Mouse (Mus musculus): Measurements from ENCODE around the gene Dag1. TPM values are rescaled to one million over a fixed set of nuclear protein-coding genes. Genes with fewer than 3 reads are reported as not detected.
"Not testable (repeated sequence)": the region's sequence is repeated elsewhere in the genome, so short reads cannot be mapped to it uniquely, and the experiment has no call there.

The Dag1 gene
- polyA plus RNA-seq, 1 experiment from 2014 or later = 170 TPM

DNA sequence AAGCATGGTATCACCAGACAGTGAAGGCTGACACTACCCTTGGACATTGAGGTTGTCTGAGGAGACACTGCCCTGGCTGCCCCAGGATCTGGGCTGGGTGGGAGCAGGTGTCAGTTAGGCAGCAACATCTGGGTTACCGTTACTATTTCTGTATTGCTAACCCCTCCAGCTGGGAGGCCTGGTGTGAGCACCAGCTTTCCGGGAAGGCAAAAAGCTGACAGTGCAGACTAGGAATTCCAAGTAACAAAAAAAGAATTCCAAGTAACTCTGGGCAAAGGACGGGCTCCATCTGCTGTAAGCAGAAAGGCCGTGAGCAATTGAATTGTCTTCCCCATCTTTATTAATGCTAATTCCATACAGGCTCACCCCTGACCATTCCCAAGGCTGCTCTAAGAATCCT, 65.1 kb downstream of the Dag1 start:
- H3K4me1 ChIP-seq (replicated peaks; ENCODE audit: insufficient read depth, low read length) = 0 out of 2 replicates have a peak, but pooled peaks cover 14% of the 10 kb centered on the region
- 0 out of 2 replicates have a peak overlapping the region, but pooled peaks have one; percentile 8 for H3K27ac ChIP-seq
- ATAC-seq (replicated peaks; ENCODE audit: low FRiP score, low read depth) = no peak
- no peak for DNase-seq (ENCODE audit: low spot score)
- no peak for TF ChIP-seq CTCF (IDR thresholded peaks at IDR 0.05; ENCODE audit: low read depth)
- H3K27me3 ChIP-seq (ENCODE audit: insufficient read depth, low read length) = no peaks in the 10 kb centered on the region
- H3K4me3 ChIP-seq (replicated peaks; ENCODE audit: low read depth, low read length) = no peak overlapping the region
- H3K9ac ChIP-seq (ENCODE audit: low read depth, low read length) = no peak overlapping the region
- 60% methylated on average over 4 of the region's 4 CpGs for WGBS
- no peak overlapping the region for H3K4me2 ChIP-seq (ENCODE audit: low read length)
- H3K9me3 ChIP-seq (replicated peaks; ENCODE audit: low read length) = no peaks in the 10 kb centered on the region
- no peaks in the 10 kb centered on the region for H3K36me3 ChIP-seq (ENCODE audit: insufficient read depth, low read length)

DNA sequence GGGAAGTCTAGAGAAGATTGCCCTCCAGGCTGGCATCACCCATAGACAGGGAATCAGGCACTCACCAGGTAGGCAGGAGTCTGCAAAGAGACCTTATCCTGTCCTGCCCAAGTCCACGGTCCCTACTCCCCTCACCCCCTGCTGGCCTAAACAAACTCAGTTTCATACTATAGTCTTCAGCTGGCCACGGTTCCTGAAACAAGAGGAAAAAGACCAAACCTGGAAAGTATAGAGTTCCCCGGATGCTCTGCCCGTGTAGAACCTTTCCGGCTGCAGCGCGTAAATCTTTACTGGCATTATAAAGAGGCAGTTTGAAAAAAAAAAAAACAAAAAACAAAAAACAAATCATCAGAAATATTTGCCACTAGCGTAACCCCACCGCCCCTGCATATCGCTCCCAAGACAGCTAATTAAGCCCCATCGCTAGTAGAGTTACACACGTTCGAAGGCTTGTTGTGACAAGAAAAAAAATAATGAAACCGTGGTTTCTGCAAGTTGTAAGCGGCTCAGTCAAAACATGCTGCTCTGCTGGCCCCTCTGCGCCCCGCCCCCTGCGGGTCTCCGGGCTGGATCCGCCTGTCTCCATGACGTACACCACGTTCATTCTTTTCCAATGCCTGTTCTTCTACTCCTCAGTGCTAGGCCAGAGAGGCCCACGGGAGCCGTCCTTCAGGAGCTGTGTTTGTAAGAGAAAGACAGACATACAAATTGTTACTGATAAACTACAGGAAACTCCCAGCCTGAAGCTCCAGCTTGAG, 66.7 kb downstream of the Dag1 start:
- 19% methylated on average over 24 of the region's 24 CpGs for WGBS

DNA sequence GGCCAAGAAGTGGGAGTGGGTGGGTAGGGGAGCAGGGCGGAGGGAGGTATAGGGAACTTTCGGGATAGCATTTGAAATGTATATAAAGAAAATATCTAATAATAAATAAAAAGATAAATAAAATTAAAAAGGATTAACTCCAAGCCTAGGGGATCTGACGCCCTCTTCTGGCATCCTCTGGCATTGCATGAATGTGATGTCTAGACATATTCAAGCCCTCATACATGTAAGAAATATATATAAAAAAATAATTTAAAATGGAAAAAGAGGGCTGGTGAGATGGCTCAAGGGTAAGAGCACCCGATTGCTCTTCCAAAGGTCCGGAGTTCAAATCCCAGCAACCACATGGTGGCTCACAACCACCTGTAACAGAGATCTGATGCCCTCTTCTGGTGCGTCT, 67.5 kb downstream of the Dag1 start:
- H3K4me3 ChIP-seq (replicated peaks; ENCODE audit: low read depth, low read length); H3K4me2 ChIP-seq (ENCODE audit: low read length); H3K27ac ChIP-seq; H3K27me3 ChIP-seq (ENCODE audit: insufficient read depth, low read length); ATAC-seq (replicated peaks; ENCODE audit: low FRiP score, low read depth); H3K9ac ChIP-seq (ENCODE audit: low read depth, low read length); H3K9me3 ChIP-seq (replicated peaks; ENCODE audit: low read length); DNase-seq (ENCODE audit: low spot score); H3K36me3 ChIP-seq (ENCODE audit: insufficient read depth, low read length): not testable (repeated sequence)
- 0 out of 2 replicates have a peak, but pooled peaks cover 14% of the 10 kb centered on the region for H3K4me1 ChIP-seq (replicated peaks; ENCODE audit: insufficient read depth, low read length)
- WGBS = 72% methylated on average over 6 of the region's 6 CpGs

More for the DNA sequence above, 66.7 kb downstream of the Dag1 start:
- 0 out of 2 replicates have a peak overlapping the region, but pooled peaks have one; percentile 6 for H3K27ac ChIP-seq
- peak; percentile 39 for TF ChIP-seq CTCF (IDR thresholded peaks at IDR 0.05; ENCODE audit: low read depth)
- no peaks in the 10 kb centered on the region for H3K9me3 ChIP-seq (replicated peaks; ENCODE audit: low read length)
- peak overlapping the region; percentile 48 for H3K4me2 ChIP-seq (ENCODE audit: low read length)
- peak; percentile 72 for DNase-seq (ENCODE audit: low spot score)
- no peak for ATAC-seq (replicated peaks; ENCODE audit: low FRiP score, low read depth)
- H3K4me3 ChIP-seq (replicated peaks; ENCODE audit: low read depth, low read length) = peak overlapping the region; percentile 9; the same call in 1 of the 2 replicates
- H3K4me1 ChIP-seq (replicated peaks; ENCODE audit: insufficient read depth, low read length) = 0 out of 2 replicates have a peak, but pooled peaks cover 14% of the 10 kb centered on the region
- no peaks in the 10 kb centered on the region for H3K27me3 ChIP-seq (ENCODE audit: insufficient read depth, low read length)
- peak overlapping the region; percentile 40; the same call in 1 of the 2 replicates for H3K9ac ChIP-seq (ENCODE audit: low read depth, low read length)
- H3K36me3 ChIP-seq (ENCODE audit: insufficient read depth, low read length) = no peaks in the 10 kb centered on the region

DNA sequence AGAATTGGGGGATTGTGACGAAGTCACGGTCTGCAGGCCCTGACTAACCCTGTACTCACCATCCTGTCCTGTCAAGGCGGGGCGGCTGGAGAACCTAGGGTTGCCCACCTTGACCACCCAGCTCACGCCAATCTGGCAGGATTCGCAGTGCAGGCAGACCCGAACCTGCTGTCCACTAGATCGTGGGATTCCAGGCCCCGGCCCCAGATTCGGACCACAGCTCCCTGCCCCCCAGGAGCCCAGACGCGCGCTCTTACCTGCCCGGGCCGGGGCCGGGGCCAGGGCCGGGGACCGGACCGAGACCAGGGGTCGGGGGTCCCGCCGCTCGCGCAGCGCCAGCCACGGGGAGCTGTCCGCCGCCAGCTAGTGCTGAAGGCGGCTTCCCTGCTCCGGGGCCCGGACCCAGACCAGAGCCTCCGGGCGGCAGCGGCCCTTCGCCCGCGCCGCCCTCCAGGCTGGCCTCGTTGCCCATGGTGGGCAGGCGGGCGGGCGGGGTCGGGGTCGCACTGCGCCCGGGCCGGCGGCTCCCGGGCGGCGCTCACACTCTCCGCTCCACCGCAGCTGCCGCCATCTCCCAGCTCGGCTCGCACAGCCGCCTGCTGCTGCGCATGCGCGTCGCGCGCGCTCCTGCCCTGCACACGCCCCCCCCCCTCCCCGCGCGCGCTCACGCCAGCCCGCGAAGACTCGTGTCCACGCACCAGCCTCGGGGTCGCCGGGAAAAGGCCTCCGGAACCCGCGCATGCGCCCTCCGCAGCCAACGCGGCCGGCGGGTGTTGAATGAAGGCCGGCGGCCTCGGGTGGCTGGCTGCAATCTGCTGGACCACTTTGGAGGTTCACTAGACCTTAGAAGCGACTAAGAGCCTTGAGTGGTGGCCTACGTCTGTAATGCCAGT, 73.7 kb downstream of the Dag1 start, which contains the start of gene Bsn:
Gene Bsn, minus strand, starts transcription at position 598 of the 893 bp plus-strand sequence.
- 2% methylated on average over 70 of the region's 91 CpGs for WGBS
- Histone ChIP-seq H3K4me1 (replicated peaks; ENCODE audit: insufficient read depth, low read length) (peaks cover 3% of the 10 kb centered on the region; the same call in 1 of the 2 replicates), H3K27ac (no peak within 1 kb of the TSS), H3K27me3 (ENCODE audit: insufficient read depth, low read length) (peaks cover 3% of the 10 kb centered on the region; the same call in 1 of the 2 replicates), H3K4me2 (ENCODE audit: low read length) (peak within 1 kb of the TSS; percentile 96), H3K9me3 (replicated peaks; ENCODE audit: low read length) (no peaks in the 10 kb centered on the region), H3K36me3 (ENCODE audit: insufficient read depth, low read length) (no peaks in the 10 kb centered on the region), H3K4me3 (replicated peaks; ENCODE audit: low read depth, low read length) (peak within 1 kb of the TSS; percentile 50), H3K9ac (ENCODE audit: low read depth, low read length) (0 out of 2 replicates have a peak within 1 kb of the TSS, but pooled peaks have one; percentile 27)
- TF ChIP-seq CTCF (IDR thresholded peaks at IDR 0.05; ENCODE audit: low read depth) = no peak
- peak; percentile 71 for ATAC-seq (replicated peaks; ENCODE audit: low FRiP score, low read depth)
- peak; percentile 47 for DNase-seq (ENCODE audit: low spot score)

DNA sequence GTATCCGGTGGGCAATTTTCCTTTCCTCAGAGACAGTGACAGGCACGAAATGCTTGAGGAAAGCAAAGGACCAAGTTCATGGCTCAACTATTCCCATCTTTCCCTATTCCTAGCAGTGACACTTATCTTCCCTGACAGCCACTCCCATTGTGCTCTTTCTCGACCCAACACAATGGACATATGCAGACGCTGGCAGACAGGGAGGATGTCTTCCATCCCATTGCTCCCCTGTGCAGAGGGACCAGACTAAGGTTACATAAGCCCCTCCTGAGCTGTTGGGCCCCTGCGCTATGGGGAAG, 74.3 kb downstream of the Dag1 start:
- no peak for DNase-seq (ENCODE audit: low spot score)
- Histone ChIP-seq H3K27ac (no peak overlapping the region), H3K4me3 (replicated peaks; ENCODE audit: low read depth, low read length) (no peak overlapping the region), H3K4me2 (ENCODE audit: low read length) (peak overlapping the region; percentile 96), H3K9ac (ENCODE audit: low read depth, low read length) (no peak overlapping the region), H3K4me1 (replicated peaks; ENCODE audit: insufficient read depth, low read length) (peaks cover 3% of the 10 kb centered on the region; the same call in 1 of the 2 replicates), H3K27me3 (ENCODE audit: insufficient read depth, low read length) (peaks cover 3% of the 10 kb centered on the region; the same call in 1 of the 2 replicates), H3K36me3 (ENCODE audit: insufficient read depth, low read length) (no peaks in the 10 kb centered on the region), H3K9me3 (replicated peaks; ENCODE audit: low read length) (no peaks in the 10 kb centered on the region)
- 45% methylated on average over 5 of the region's 5 CpGs for WGBS
- ATAC-seq (replicated peaks; ENCODE audit: low FRiP score, low read depth) = no peak
- TF ChIP-seq CTCF (IDR thresholded peaks at IDR 0.05; ENCODE audit: low read depth) = no peak

DNA sequence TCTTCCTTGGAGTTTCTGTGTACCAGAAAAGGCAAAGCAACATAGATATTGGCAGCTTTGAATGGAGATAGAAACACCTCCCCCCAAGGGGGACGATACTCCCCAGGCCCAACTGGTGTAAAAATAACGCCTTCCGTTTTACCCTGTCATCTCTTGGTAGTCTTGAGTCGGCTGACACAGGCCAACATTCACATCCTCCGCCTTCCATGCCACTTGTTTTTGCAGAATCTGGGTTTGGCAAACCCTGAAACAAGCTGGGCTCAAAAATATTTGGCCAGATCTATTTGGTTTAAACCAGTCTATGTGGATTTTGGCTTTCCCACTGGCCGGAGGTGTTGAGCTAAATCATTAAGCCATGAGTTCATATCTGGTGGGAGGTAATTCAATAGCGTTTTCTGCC, 74.7 kb downstream of the Dag1 start:
- DNase-seq (ENCODE audit: low spot score) (no peak), ATAC-seq (replicated peaks; ENCODE audit: low FRiP score, low read depth) (no peak)
- Histone ChIP-seq H3K36me3 (ENCODE audit: insufficient read depth, low read length) (no peaks in the 10 kb centered on the region), H3K9me3 (replicated peaks; ENCODE audit: low read length) (no peaks in the 10 kb centered on the region), H3K4me2 (ENCODE audit: low read length) (no peak overlapping the region), H3K4me1 (replicated peaks; ENCODE audit: insufficient read depth, low read length) (peaks cover 3% of the 10 kb centered on the region; the same call in 1 of the 2 replicates), H3K4me3 (replicated peaks; ENCODE audit: low read depth, low read length) (no peak overlapping the region), H3K9ac (ENCODE audit: low read depth, low read length) (no peak overlapping the region), H3K27ac (no peak overlapping the region), H3K27me3 (ENCODE audit: insufficient read depth, low read length) (peaks cover 3% of the 10 kb centered on the region; the same call in 1 of the 2 replicates)
- TF ChIP-seq CTCF (IDR thresholded peaks at IDR 0.05; ENCODE audit: low read depth) = no peak
- WGBS = 81% methylated on average over 7 of the region's 7 CpGs

Data from kidney, postnatal 0 days (tissue).